Mouse (Mus musculus) forebrain, embryonic 10.5 days (tissue): ENCODE data around the gene Eif2b3. TPM values are rescaled to one million over a fixed set of nuclear protein-coding genes. Genes with fewer than 3 reads are reported as not detected.
A peak's percentile ranks its signal among the peaks of the same experiment; 100 is the strongest.

ENCODE experiments used
- DNase-seq: peaks from one replicate; pipeline ENCODE4 v3.0.0-alpha.2; 2017; ENCODE audit warnings: low spot score; ENCODE audit errors: extremely low spot score
- H3K27ac ChIP-seq: fragments of 300-500 bp; sonication (generic); 2 replicates; pipeline ENCODE4 v1.5.1; 2016; ENCODE audit warnings: mild to moderate bottlenecking
- H3K27me3 ChIP-seq: fragments of 300-500 bp; sonication (generic); 2 replicates; pipeline ENCODE4 v1.6.1; 2016; ENCODE audit warnings: mild to moderate bottlenecking; ENCODE audit not compliant: poor library complexity, severe bottlenecking
- H3K36me3 ChIP-seq: fragments of 300-500 bp; sonication (generic); replicated peaks from 2 replicates; pipeline ENCODE4 v1.6.1; 2016; ENCODE audit warnings: mild to moderate bottlenecking, moderate library complexity
- H3K4me1 ChIP-seq: fragments of 300-500 bp; sonication (generic); 2 replicates; pipeline ENCODE4 v1.6.1; 2016
- H3K4me3 ChIP-seq: fragments of 300-500 bp; sonication (generic); 2 replicates; pipeline ENCODE4 v1.5.1; 2016; ENCODE audit warnings: mild to moderate bottlenecking, moderate library complexity
- H3K9me3 ChIP-seq: fragments of 300-500 bp; sonication (generic); 2 replicates; pipeline ENCODE4 v1.6.1; 2016; ENCODE audit warnings: mild to moderate bottlenecking, moderate library complexity
- WGBS: fragments of 180-500 bp; shearing (Covaris S2); methylation state at CpG from one replicate; pipeline ENCODE4 v1.1.7; 2016; 5-methylcytosine and 5-hydroxymethylcytosine counted together
- polyA plus RNA-seq: library from polyadenylated mRNA; unstranded; fragments of >200 nt; fragmentation: Nextera tagmentation; extraction: Ambion mirVana; gene quantifications from 2 replicates; pipeline ENCODE4 v1.2.1, GENCODE M21; 2016

Eif2b3 gene
- polyA plus RNA-seq, 1 experiment from 2014 or later, result 52.1 TPM

- no peak for DNase-seq
- Histone ChIP-seq H3K4me3 (no peak overlapping the region), H3K4me1 (0 out of 2 replicates have a peak, but pooled peaks cover 6% of the 10 kb centered on the region), H3K9me3 (no peaks in the 10 kb centered on the region), H3K27ac (peak overlapping the region; percentile 25; the same call in 1 of the 2 replicates), H3K36me3 (peaks cover 24% of the 10 kb centered on the region), H3K27me3 (no peaks in the 10 kb centered on the region)
- WGBS, result 79% methylated on average over 9 of the region's 9 CpGs
Observed at GRCm38 (mm10) chr4:117039925-117040687, 20.9 kb downstream of the Eif2b3 start.

GRCm38 (mm10) chr4:117040791-117041190 is 21.6 kb downstream of the Eif2b3 start:
- no peaks in the 10 kb centered on the region for H3K27me3 ChIP-seq
- 77% methylated on average over 1 of the region's 1 CpGs for WGBS
- DNase-seq, result no peak
- 0 out of 2 replicates have a peak, but pooled peaks cover 6% of the 10 kb centered on the region for H3K4me1 ChIP-seq
- no peak overlapping the region for H3K4me3 ChIP-seq
- H3K27ac ChIP-seq, result no peak overlapping the region
- peaks cover 22% of the 10 kb centered on the region for H3K36me3 ChIP-seq
- H3K9me3 ChIP-seq, result no peaks in the 10 kb centered on the region

GRCm38 (mm10) chr4:117041283-117041721 is 22.1 kb downstream of the Eif2b3 start:
- 81% methylated on average over 4 of the region's 4 CpGs for WGBS
- Histone ChIP-seq H3K9me3 (no peaks in the 10 kb centered on the region), H3K27me3 (no peaks in the 10 kb centered on the region), H3K36me3 (peaks cover 25% of the 10 kb centered on the region), H3K4me1 (0 out of 2 replicates have a peak, but pooled peaks cover 6% of the 10 kb centered on the region), H3K27ac (no peak overlapping the region), H3K4me3 (no peak overlapping the region)
- no peak for DNase-seq

DNA sequence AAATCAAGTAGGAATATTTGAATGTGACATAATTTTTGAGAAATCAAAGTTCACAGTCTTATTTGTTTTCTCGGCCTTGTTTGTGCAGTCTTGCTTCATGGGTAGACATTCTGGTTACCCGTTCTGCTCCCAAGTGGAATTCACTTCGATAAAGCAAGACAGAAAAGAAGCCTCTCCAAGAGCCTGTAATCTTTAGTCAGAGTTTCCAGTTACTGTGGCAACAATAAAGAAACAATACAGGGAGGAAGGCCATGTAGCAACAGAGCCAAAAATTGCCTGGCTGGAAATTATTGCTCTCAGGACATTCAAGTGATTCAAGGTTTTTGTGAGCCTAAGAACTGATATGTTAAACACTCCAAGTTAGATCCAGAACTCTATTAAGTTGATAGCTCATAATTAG is 29.6 kb downstream of the Eif2b3 start:
- Histone ChIP-seq H3K4me1 (no peaks in the 10 kb centered on the region), H3K4me3 (no peak overlapping the region), H3K36me3 (peaks cover 67% of the 10 kb centered on the region), H3K27ac (no peak overlapping the region), H3K27me3 (no peaks in the 10 kb centered on the region), H3K9me3 (no peaks in the 10 kb centered on the region)
- WGBS, result 91% methylated on average over 3 of the region's 3 CpGs
- no peak for DNase-seq

DNA sequence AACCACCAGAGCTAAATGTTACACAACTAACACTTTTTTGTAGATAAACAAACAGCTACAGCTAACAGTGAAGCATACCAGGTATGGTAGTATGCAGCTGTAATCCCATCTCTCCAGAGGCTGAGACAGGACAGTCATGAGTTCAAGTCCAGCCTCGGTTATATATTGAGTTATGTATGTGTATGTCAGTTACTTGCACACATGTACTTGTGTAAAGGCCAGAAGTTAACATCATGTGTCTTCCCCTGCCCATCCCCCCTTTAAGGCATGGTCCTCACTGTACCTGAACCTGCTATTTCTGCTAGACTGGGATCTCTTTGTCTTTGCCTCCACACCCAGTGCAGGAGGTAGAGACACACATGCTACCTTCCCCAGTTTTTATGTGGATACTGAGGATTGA is 30.3 kb downstream of the Eif2b3 start:
- Histone ChIP-seq H3K27me3 (no peaks in the 10 kb centered on the region), H3K4me1 (no peaks in the 10 kb centered on the region), H3K27ac (no peak overlapping the region), H3K9me3 (no peaks in the 10 kb centered on the region), H3K4me3 (no peak overlapping the region), H3K36me3 (peaks cover 73% of the 10 kb centered on the region)
- WGBS, result 92% methylated on average over 1 of the region's 1 CpGs
- DNase-seq, result no peak

GRCm38 (mm10) chr4:117052626-117053025 is 33.4 kb downstream of the Eif2b3 start:
- Histone ChIP-seq H3K36me3 (peaks cover 55% of the 10 kb centered on the region), H3K27me3 (no peaks in the 10 kb centered on the region), H3K4me3 (no peak overlapping the region), H3K9me3 (no peaks in the 10 kb centered on the region), H3K4me1 (peaks cover 5% of the 10 kb centered on the region; the same call in 1 of the 2 replicates), H3K27ac (no peak overlapping the region)
- 90% methylated on average over 4 of the region's 4 CpGs for WGBS
- no peak for DNase-seq

GRCm38 (mm10) chr4:117053956-117054355 is 34.8 kb downstream of the Eif2b3 start:
- Histone ChIP-seq H3K27ac (no peak overlapping the region), H3K4me1 (peaks cover 5% of the 10 kb centered on the region; the same call in 1 of the 2 replicates)
- 93% methylated on average over 4 of the region's 4 CpGs for WGBS

GRCm38 (mm10) chr4:117056102-117056501 is 36.9 kb downstream of the Eif2b3 start:
- no peak overlapping the region for H3K4me3 ChIP-seq
- peaks cover 19% of the 10 kb centered on the region for H3K27me3 ChIP-seq
- H3K36me3 ChIP-seq, result peaks cover 59% of the 10 kb centered on the region
- H3K27ac ChIP-seq, result 0 out of 2 replicates have a peak overlapping the region, but pooled peaks have one; percentile 41
- DNase-seq, result no peak
- H3K9me3 ChIP-seq, result no peaks in the 10 kb centered on the region
- H3K4me1 ChIP-seq, result peaks cover 5% of the 10 kb centered on the region; the same call in 1 of the 2 replicates

More at GRCm38 (mm10) chr4:117053956-117054355, 34.8 kb downstream of the Eif2b3 start:
- Histone ChIP-seq H3K4me3 (no peak overlapping the region), H3K9me3 (no peaks in the 10 kb centered on the region), H3K36me3 (peaks cover 51% of the 10 kb centered on the region), H3K27me3 (no peaks in the 10 kb centered on the region)
- no peak for DNase-seq

DNA sequence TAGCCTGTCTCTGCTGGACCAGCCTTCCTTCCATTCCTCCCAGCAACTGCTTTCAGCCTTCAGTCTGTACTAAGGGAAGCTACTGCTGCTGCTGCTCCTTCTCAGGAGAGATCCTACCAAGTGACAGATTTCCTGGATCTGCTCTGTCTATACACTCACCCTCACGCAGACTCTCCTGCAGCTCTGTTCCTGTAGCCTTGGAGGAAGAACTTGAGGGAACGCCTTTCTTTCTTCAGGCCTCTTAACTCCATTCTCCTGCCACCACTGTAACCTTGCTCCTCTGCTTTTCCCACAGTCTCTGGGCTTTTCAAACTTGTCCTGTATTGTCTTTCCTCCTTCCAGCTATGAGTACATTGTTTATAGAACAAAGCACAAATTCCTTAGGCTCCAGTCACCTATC is 37.3 kb downstream of the Eif2b3 start:
- Histone ChIP-seq H3K36me3 (peaks cover 61% of the 10 kb centered on the region), H3K4me1 (peaks cover 5% of the 10 kb centered on the region; the same call in 1 of the 2 replicates), H3K27me3 (peaks cover 23% of the 10 kb centered on the region), H3K27ac (0 out of 2 replicates have a peak overlapping the region, but pooled peaks have one; percentile 41), H3K9me3 (no peaks in the 10 kb centered on the region), H3K4me3 (no peak overlapping the region)
- DNase-seq, result no peak
- 90% methylated on average over 2 of the region's 2 CpGs for WGBS

DNA sequence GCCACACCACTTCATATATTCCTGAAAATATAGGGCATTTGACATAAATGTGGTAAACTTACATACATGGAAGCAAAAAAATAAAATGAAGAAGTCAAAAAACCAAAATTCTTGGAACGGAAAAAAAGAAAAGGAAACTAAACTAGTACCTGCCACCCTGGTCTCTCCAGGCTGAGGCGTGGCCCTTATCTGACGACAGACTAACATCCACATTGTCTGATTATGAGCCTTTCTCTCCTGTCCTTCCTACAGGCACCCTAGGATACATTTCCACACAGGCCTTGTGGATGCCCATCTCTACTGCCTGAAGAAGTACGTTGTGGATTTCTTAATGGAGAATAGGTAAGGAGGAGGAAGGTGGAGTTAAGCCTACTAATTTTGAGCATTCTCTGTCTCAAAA is 39.3 kb downstream of the Eif2b3 start:
- Histone ChIP-seq H3K36me3 (peaks cover 53% of the 10 kb centered on the region), H3K27me3 (peaks cover 32% of the 10 kb centered on the region), H3K9me3 (no peaks in the 10 kb centered on the region), H3K4me3 (no peak overlapping the region), H3K27ac (no peak overlapping the region), H3K4me1 (peaks cover 19% of the 10 kb centered on the region)
- no peak for DNase-seq
- WGBS, result 89% methylated on average over 4 of the region's 4 CpGs

GRCm38 (mm10) chr4:117062700-117063390 is 43.6 kb downstream of the Eif2b3 start:
- H3K27me3 ChIP-seq, result peaks cover 55% of the 10 kb centered on the region
- H3K36me3 ChIP-seq, result peaks cover 79% of the 10 kb centered on the region
- DNase-seq, result peak; percentile 36
- H3K27ac ChIP-seq, result no peak overlapping the region
- WGBS, result 47% methylated on average over 4 of the region's 4 CpGs
- H3K9me3 ChIP-seq, result no peaks in the 10 kb centered on the region
- peaks cover 14% of the 10 kb centered on the region for H3K4me1 ChIP-seq
- no peak overlapping the region for H3K4me3 ChIP-seq

DNA sequence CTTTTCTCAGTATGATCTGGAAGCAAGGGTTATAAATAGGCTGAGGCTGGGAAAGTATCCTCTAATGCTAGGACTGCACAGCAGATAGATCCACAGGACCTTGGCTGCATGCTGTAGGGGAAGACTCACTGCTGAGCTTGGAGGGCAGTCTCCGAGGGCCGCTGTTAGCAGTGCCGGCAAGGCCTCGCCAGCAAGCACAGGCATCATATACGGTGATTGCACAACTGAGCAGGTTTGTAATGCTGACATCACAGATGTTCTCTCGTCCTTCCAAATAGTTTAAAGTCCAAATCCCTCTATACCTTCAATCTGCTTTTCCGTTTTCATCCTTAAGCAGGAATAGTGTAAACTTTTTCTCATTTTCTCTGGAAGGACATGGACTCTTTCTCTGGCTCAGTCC is 48.8 kb downstream of the Eif2b3 start:
- no peak for DNase-seq
- Histone ChIP-seq H3K4me3 (no peak overlapping the region), H3K36me3 (peaks cover 98% of the 10 kb centered on the region), H3K4me1 (peaks cover 5% of the 10 kb centered on the region), H3K27ac (no peak overlapping the region), H3K27me3 (peaks cover 23% of the 10 kb centered on the region), H3K9me3 (no peaks in the 10 kb centered on the region)
- 94% methylated on average over 7 of the region's 7 CpGs for WGBS

DNA sequence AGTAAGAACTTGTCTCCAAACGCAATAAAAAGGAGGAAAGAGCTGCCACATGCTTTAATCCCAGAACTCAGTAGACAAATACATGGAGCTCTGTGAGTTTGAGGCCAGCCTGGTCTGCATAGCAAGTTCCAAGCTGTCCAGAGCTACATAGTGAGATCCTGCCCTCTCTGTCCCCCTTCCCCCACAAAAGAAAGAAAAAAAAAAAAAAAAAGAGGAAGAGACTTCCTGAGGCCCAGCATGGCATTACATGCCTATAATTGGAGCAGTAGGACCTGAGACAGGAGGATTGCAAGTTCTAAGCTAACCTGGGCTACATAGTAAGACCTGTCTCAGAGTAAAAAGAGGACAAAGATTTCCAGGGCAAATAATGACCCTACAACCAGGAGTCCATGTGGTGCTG is 50.4 kb downstream of the Eif2b3 start:
- no peaks in the 10 kb centered on the region for H3K9me3 ChIP-seq
- WGBS, result 92% methylated on average over 1 of the region's 1 CpGs
- DNase-seq, result no peak
- H3K36me3 ChIP-seq, result peaks cover 95% of the 10 kb centered on the region
- H3K4me1 ChIP-seq, result no peaks in the 10 kb centered on the region
- peaks cover 13% of the 10 kb centered on the region for H3K27me3 ChIP-seq
- H3K4me3 ChIP-seq, result no peak overlapping the region
- H3K27ac ChIP-seq, result no peak overlapping the region
